Mouse (Mus musculus) liver, postnatal 0 days (tissue): ENCODE data around the gene Fthl17d. TPM values are rescaled to one million over a fixed set of nuclear protein-coding genes. Genes with fewer than 3 reads are reported as not detected.
A peak's percentile ranks its signal among the peaks of the same experiment; 100 is the strongest.
"Not testable (repeated sequence)": the region's sequence is repeated elsewhere in the genome, so short reads cannot be mapped to it uniquely, and the experiment has no call there.

ENCODE experiments used
- ATAC-seq: fragments of 200-750 bp; cut with Nextera tagmentation; 2 replicates; pipeline ENCODE4 v1.8.0; 2017; ENCODE audit warnings: mild to moderate bottlenecking, moderate library complexity
- DNase-seq: peaks from one replicate; pipeline ENCODE4 v3.0.0-alpha.2; 2016
- H3K27ac ChIP-seq: fragments of 300-500 bp; sonication (generic); 2 replicates; pipeline ENCODE4 v1.5.1; 2014; ENCODE audit warnings: antibody characterized with exemption, moderate library complexity, mild to moderate bottlenecking, low read depth
- H3K27me3 ChIP-seq: fragments of 300-500 bp; sonication (generic); 2 replicates; pipeline ENCODE4 v1.6.1; 2014; ENCODE audit warnings: low read length, control low read depth, mixed read lengths; ENCODE audit not compliant: insufficient read depth
- H3K36me3 ChIP-seq: fragments of 300-500 bp; sonication (generic); replicated peaks from 2 replicates; pipeline ENCODE4 v1.6.1; 2014; ENCODE audit warnings: mild to moderate bottlenecking, control low read depth, low read length, moderate library complexity, mixed read lengths; ENCODE audit not compliant: insufficient read depth
- H3K4me1 ChIP-seq: fragments of 300-500 bp; sonication (generic); 2 replicates; pipeline ENCODE4 v1.6.1; 2014; ENCODE audit warnings: antibody characterized with exemption, mild to moderate bottlenecking, control low read depth; ENCODE audit not compliant: insufficient read depth
- H3K4me2 ChIP-seq: fragments of 300-500 bp; sonication (generic); 2 replicates; pipeline ENCODE4 v1.6.1; 2014; ENCODE audit warnings: low read depth, mild to moderate bottlenecking, low read length, moderate library complexity, mixed read lengths
- H3K4me3 ChIP-seq: fragments of 300-500 bp; sonication (generic); 2 replicates; pipeline ENCODE4 v1.5.1; 2014; ENCODE audit warnings: low read depth, low read length
- H3K9ac ChIP-seq: fragments of 300-500 bp; sonication (generic); replicated peaks from 2 replicates; pipeline ENCODE4 v1.6.1; 2014; ENCODE audit warnings: mild to moderate bottlenecking, moderate library complexity
- H3K9me3 ChIP-seq: fragments of 300-500 bp; sonication (generic); 2 replicates; pipeline ENCODE4 v1.6.1; 2016; ENCODE audit warnings: mild to moderate bottlenecking, control low read depth, low read length, mixed read lengths
- CTCF ChIP-seq: sonication (generic); IDR thresholded peaks from 2 replicates; pipeline ENCODE4 v1.5.1; 2016; ENCODE audit warnings: antibody characterized with exemption, low read depth
- EP300 ChIP-seq: IDR thresholded peaks from 2 replicates; pipeline ENCODE4 v1.6.1; 2016; ENCODE audit warnings: antibody characterized with exemption, low read depth, mild to moderate bottlenecking
- WGBS: fragments of 180-500 bp; shearing (Covaris S2); extraction: QIAGEN DNeasy Blood & Tissue Kit; methylation state at CpG from one replicate; pipeline ENCODE4 v1.1.7; 2014; ENCODE audit not compliant: insufficient replicate concordance; 5-methylcytosine and 5-hydroxymethylcytosine counted together
- polyA plus RNA-seq: library from polyadenylated mRNA; unstranded; fragments of >200 nt; fragmentation: Nextera tagmentation; extraction: Ambion mirVana; gene quantifications from 2 replicates; pipeline ENCODE4 v1.2.1, GENCODE M21; 2015

Gene Fthl17d
- polyA plus RNA-seq, 1 experiment from 2014 or later = not detected

- peak; percentile 61 for DNase-seq
- H3K4me3 ChIP-seq, H3K36me3 ChIP-seq, H3K4me2 ChIP-seq, H3K9ac ChIP-seq, ATAC-seq, H3K9me3 ChIP-seq, H3K27ac ChIP-seq, H3K27me3 ChIP-seq, H3K4me1 ChIP-seq: not testable (repeated sequence)
- peak; percentile 71 for TF ChIP-seq CTCF
- 23% methylated on average over 6 of the region's 7 CpGs for WGBS
Measured at GRCm38 (mm10) chrX:8948130-8948805, 38.3 kb downstream of the Fthl17d start.

- Histone ChIP-seq H3K4me1 (no peaks in the 10 kb centered on the region), H3K36me3 (no peaks in the 10 kb centered on the region), H3K27ac (no peak overlapping the region), H3K9ac (no peak overlapping the region), H3K27me3 (no peaks in the 10 kb centered on the region), H3K4me2 (no peak overlapping the region), H3K4me3 (no peak overlapping the region), H3K9me3 (no peaks in the 10 kb centered on the region)
- DNase-seq = no peak
- 80% methylated on average over 8 of the region's 8 CpGs for WGBS
- TF ChIP-seq CTCF = no peak
- no peak for TF ChIP-seq EP300
- no peak for ATAC-seq
Measured at GRCm38 (mm10) chrX:8944041-8944440, 42.5 kb downstream of the Fthl17d start.

Other genes starting within 250 kb of the Fthl17d start
- gene Ssx9, start 238.3 kb downstream of the Fthl17d start, polyA plus RNA-seq = not detected in 2 replicates
- gene Ssxb5, start 183.1 kb downstream of the Fthl17d start, polyA plus RNA-seq = not detected in 2 replicates
- not detected in 2 replicates for gene Gm6592, start 142.8 kb downstream of the Fthl17d start, polyA plus RNA-seq
- gene Gm5751, start 112.5 kb downstream of the Fthl17d start, polyA plus RNA-seq = not detected in 2 replicates
- 0.18 and 0.39 TPM in 2 replicates for gene B630019K06Rik, start 94.4 kb downstream of the Fthl17d start, polyA plus RNA-seq
- gene Fthl17b, start 23.8 kb downstream of the Fthl17d start, polyA plus RNA-seq = not detected in 2 replicates
- gene Fthl17c, start 10.2 kb downstream of the Fthl17d start, polyA plus RNA-seq = not detected in 2 replicates
- gene Fthl17e, start 46.7 kb upstream of the Fthl17d start, polyA plus RNA-seq = not detected in 2 replicates
- not detected in 2 replicates for gene Fthl17f, start 76.3 kb upstream of the Fthl17d start, polyA plus RNA-seq
- not detected in 2 replicates for gene 4930402K13Rik, start 117.8 kb upstream of the Fthl17d start, polyA plus RNA-seq
- 0.09 and 0.13 TPM in 2 replicates for gene Lancl3, start 213.1 kb upstream of the Fthl17d start, polyA plus RNA-seq